ENCODE assay signal across 7 mouse cellular contexts in the genomic region with DNA sequence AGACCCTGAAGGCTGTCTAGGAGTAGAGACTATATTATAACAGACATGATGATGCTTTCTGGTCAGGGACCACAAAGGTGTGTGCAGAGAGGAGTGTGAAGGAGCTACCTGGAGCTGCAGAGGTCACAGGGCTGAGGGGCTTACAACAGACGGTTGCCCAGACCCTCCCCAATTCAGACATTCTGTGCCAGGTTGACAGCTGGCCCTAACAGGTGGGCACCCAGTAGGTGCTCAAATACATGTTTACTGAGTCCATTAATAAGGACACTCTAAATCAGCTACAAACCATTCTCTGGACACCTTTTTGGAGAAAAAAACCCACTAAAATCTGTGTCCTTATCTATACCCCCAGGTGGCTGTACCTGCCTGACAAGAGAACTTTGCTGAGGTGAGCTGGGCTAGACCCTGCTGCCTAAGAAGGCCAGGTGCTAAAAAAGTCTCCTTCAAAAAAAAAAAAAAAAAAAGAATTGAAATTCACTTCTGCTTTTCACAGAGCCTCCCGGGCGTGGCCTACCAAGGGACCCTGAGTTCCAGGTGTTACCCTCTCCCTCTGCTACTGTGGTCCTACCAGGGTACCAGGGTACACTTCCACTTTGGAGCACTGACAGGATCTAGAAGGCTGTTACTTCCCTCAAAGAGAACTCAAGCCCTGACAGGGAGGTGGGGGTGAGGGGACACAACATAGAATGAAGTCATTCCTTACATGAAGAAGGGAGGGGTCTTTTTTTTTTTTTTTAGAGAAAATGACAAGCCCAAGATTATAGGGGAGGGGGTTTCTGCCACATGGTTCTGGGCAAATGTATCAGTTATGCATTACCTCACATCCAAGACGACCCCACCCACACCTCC. TPM values are rescaled to one million over a fixed set of nuclear protein-coding genes. Genes with fewer than 3 reads are reported as not detected.
A peak's percentile ranks its signal among the peaks of the same experiment; 100 is the strongest.
DNase-seq lines count a peak whose midpoint lies in the region; ATAC-seq and TF ChIP-seq lines count a peak whose summit lies in the region.

No protein-coding gene starts in this region.

- no peaks in the 10 kb centered on the region for H3K9me3 ChIP-seq in lung, embryonic 15.5 days
- H3K9me3 ChIP-seq in limb, embryonic 14.5 days (ENCODE audit: control insufficient read depth, low read length) = no peaks in the 10 kb centered on the region

- H3K4me3 ChIP-seq in lung, embryonic 15.5 days = peak overlapping the region; percentile 73
- peak overlapping the region; percentile 88 for H3K4me3 ChIP-seq in embryonic fibroblast, embryonic 13.5 days (ENCODE audit: insufficient read depth, low read length)
- H3K4me3 ChIP-seq in limb, embryonic 14.5 days (replicated peaks; ENCODE audit: low read length) = peak overlapping the region; percentile 75

- H3K4me2 ChIP-seq in lung, embryonic 15.5 days = peak overlapping the region; percentile 85
- H3K4me2 ChIP-seq in limb, embryonic 14.5 days (replicated peaks; ENCODE audit: low read depth, low read length, severe bottlenecking) = peak overlapping the region; percentile 86

- no peak for DNase-seq in lung, postnatal 25 days (ENCODE audit: low spot score)
- no peak for DNase-seq in limb, embryonic 14.5 days (ENCODE audit: low spot score)
- peak; percentile 68 to 70 for DNase-seq in spleen, postnatal 36 days (ENCODE audit: low spot score in 2 of 2)
- DNase-seq in frontal cortex, postnatal 25 days (ENCODE audit: low spot score in 2 of 2) = no peak
- DNase-seq in left cerebral cortex, adult 18-20 months (ENCODE audit: low spot score in 2 of 2) = no peak

- H3K27ac ChIP-seq in lung, embryonic 15.5 days = no peak overlapping the region
- H3K27ac ChIP-seq in embryonic fibroblast, embryonic 13.5 days (ENCODE audit: insufficient read depth, low read length) = no peak overlapping the region
- no peak overlapping the region for H3K27ac ChIP-seq in limb, embryonic 14.5 days (replicated peaks; ENCODE audit: low read depth, low read length)

- peaks cover 17% of the 10 kb centered on the region for H3K4me1 ChIP-seq in lung, embryonic 15.5 days
- H3K4me1 ChIP-seq in embryonic fibroblast, embryonic 13.5 days (ENCODE audit: control insufficient read depth, insufficient read depth, low read length) = peaks cover 15% of the 10 kb centered on the region
- peaks cover 17% of the 10 kb centered on the region for H3K4me1 ChIP-seq in limb, embryonic 14.5 days (ENCODE audit: control insufficient read depth, insufficient read depth, low read length)

- H3K27me3 ChIP-seq in lung, embryonic 15.5 days = no peaks in the 10 kb centered on the region
- H3K27me3 ChIP-seq in limb, embryonic 14.5 days (ENCODE audit: control insufficient read depth, insufficient read depth, low read length) = no peaks in the 10 kb centered on the region

- peak overlapping the region; percentile 78 for H3K9ac ChIP-seq in lung, embryonic 15.5 days
- peak overlapping the region; percentile 86 for H3K9ac ChIP-seq in limb, embryonic 14.5 days (ENCODE audit: low read depth, low read length, severe bottlenecking)

- H3K36me3 ChIP-seq in lung, embryonic 15.5 days = no peaks in the 10 kb centered on the region
- H3K36me3 ChIP-seq in limb, embryonic 14.5 days (ENCODE audit: control insufficient read depth, insufficient read depth, low read length) = 0 out of 2 replicates have a peak, but pooled peaks cover 3% of the 10 kb centered on the region

- TF ChIP-seq CTCF in embryonic fibroblast, embryonic 13.5 days (IDR thresholded peaks at IDR 0.05; ENCODE audit: borderline replicate concordance, insufficient read depth, low read length) = no peak

- 62% methylated on average over 4 of the region's 4 CpGs for WGBS in lung, embryonic 15.5 days
- 61% methylated on average over 4 of the region's 4 CpGs for WGBS in limb, embryonic 14.5 days

- no peak for TF ChIP-seq POLR2A in embryonic fibroblast, embryonic 13.5 days (IDR thresholded peaks at IDR 0.05; ENCODE audit: low read depth, low read length)
- TF ChIP-seq POLR2A in limb, embryonic 14.5 days (IDR thresholded peaks at IDR 0.05; ENCODE audit: borderline replicate concordance, extremely low read depth, insufficient read depth, insufficient read length) = no peak

- no peak for ATAC-seq in lung, embryonic 15.5 days (ENCODE audit: borderline replicate concordance, extremely low read depth, low FRiP score, low TSS enrichment)
- ATAC-seq in limb, embryonic 14.5 days (ENCODE audit: low FRiP score, low read depth) = no peak

RNA-seq across cellular contexts. Expression of a gene that starts 2.0 kb away (rescaled TPM):
- 6.8 and 10.6 TPM in 2 replicates for polyA plus RNA-seq in lung, embryonic 15.5 days (2015; fragmentation: Nextera tagmentation; extraction: Ambion mirVana)
- 23.5 and 35.8 TPM in 2 replicates for polyA plus RNA-seq in embryonic fibroblast, embryonic 13.5 days (2011; ENCODE audit: insufficient read length, low read depth, missing spikeins)
- 21.8 and 25.5 TPM in 2 replicates for polyA plus RNA-seq in limb, embryonic 14.5 days (2012; rRNA removed)
- polyA plus RNA-seq in limb, embryonic 14.5 days (2014; fragmentation: Nextera tagmentation; extraction: Ambion mirVana) = 12.3 and 27.0 TPM in 2 replicates
- total RNA-seq in left cerebral cortex, adult 18-20 months (2021) = 10 to 100 TPM; 90.8 to 94.2 TPM

RNA-seq across cellular contexts. Expression of a gene that starts 30.5 kb away (rescaled TPM):
- polyA plus RNA-seq in lung, embryonic 15.5 days (2015; fragmentation: Nextera tagmentation; extraction: Ambion mirVana) = 8.5 and 9.1 TPM in 2 replicates
- not detected in 2 replicates for polyA plus RNA-seq in embryonic fibroblast, embryonic 13.5 days (2011; ENCODE audit: insufficient read length, low read depth, missing spikeins)
- polyA plus RNA-seq in limb, embryonic 14.5 days (2012; rRNA removed) = 0.06 and 0.08 TPM in 2 replicates
- polyA plus RNA-seq in limb, embryonic 14.5 days (2014; fragmentation: Nextera tagmentation; extraction: Ambion mirVana) = not detected in 2 replicates
- total RNA-seq in left cerebral cortex, adult 18-20 months (2021) = under 1 TPM; 0.35 to 0.42 TPM

RNA-seq across cellular contexts. Expression of a gene that starts 42.4 kb away (rescaled TPM):
- polyA plus RNA-seq in lung, embryonic 15.5 days (2015; fragmentation: Nextera tagmentation; extraction: Ambion mirVana) = 35.0 TPM in 2 replicates
- polyA plus RNA-seq in embryonic fibroblast, embryonic 13.5 days (2011; ENCODE audit: insufficient read length, low read depth, missing spikeins) = 21.1 and 28.6 TPM in 2 replicates
- 15.5 and 16.4 TPM in 2 replicates for polyA plus RNA-seq in limb, embryonic 14.5 days (2012; rRNA removed)
- polyA plus RNA-seq in limb, embryonic 14.5 days (2014; fragmentation: Nextera tagmentation; extraction: Ambion mirVana) = 21.7 and 23.1 TPM in 2 replicates
- total RNA-seq in left cerebral cortex, adult 18-20 months (2021) = 10 to 100 TPM; 25.6 to 27.1 TPM

Comparison
In these comparisons a context has a peak if more than half of its experiments do, and no peak if none do; other contexts are left out.
1. DNase-seq: peak in spleen, postnatal 36 days (2 of 2); none in lung, postnatal 25 days (single experiment), limb, embryonic 14.5 days (single experiment), frontal cortex, postnatal 25 days (0 of 2) and left cerebral cortex, adult 18-20 months (0 of 2).
2. Peak in every context shown above with its lines, with median percentiles within 50 percentile points of each other: H3K4me3 ChIP-seq.